Mouse (Mus musculus): ENCODE data around the gene Cog5. TPM values are rescaled to one million over a fixed set of nuclear protein-coding genes. Genes with fewer than 3 reads are reported as not detected.

The Cog5 gene
- polyA plus RNA-seq, 1 experiment from 2014 or later: 32.4 TPM

GRCm38 (mm10) chr12:31747301-31747700 lies 92.6 kb downstream of the Cog5 start:
- Histone ChIP-seq H3K9ac (ENCODE audit: low read depth, low read length) (no peak overlapping the region), H3K4me3 (ENCODE audit: low read depth, low read length) (no peak overlapping the region), H3K4me2 (ENCODE audit: low read depth, low read length) (no peak overlapping the region), H3K27me3 (replicated peaks; ENCODE audit: control insufficient read depth, insufficient read depth, low read length) (no peaks in the 10 kb centered on the region), H3K4me1 (ENCODE audit: control insufficient read depth, insufficient read depth, low read length) (no peaks in the 10 kb centered on the region), H3K36me3 (ENCODE audit: control insufficient read depth, insufficient read depth, low read length) (no peaks in the 10 kb centered on the region), H3K27ac (replicated peaks; ENCODE audit: low read depth, low read length) (no peak overlapping the region), H3K9me3 (ENCODE audit: control insufficient read depth, low read length) (0 out of 2 replicates have a peak, but pooled peaks cover 4% of the 10 kb centered on the region)
- DNase-seq (ENCODE audit: low spot score): no peak
- no peak for ATAC-seq (ENCODE audit: low read depth)
- 87% methylated on average over 8 of the region's 8 CpGs for WGBS

GRCm38 (mm10) chr12:31749846-31750245 lies 95.2 kb downstream of the Cog5 start:
- Histone ChIP-seq H3K9me3 (ENCODE audit: control insufficient read depth, low read length) (no peaks in the 10 kb centered on the region), H3K27me3 (replicated peaks; ENCODE audit: control insufficient read depth, insufficient read depth, low read length) (no peaks in the 10 kb centered on the region), H3K36me3 (ENCODE audit: control insufficient read depth, insufficient read depth, low read length) (no peaks in the 10 kb centered on the region), H3K4me3 (ENCODE audit: low read depth, low read length) (no peak overlapping the region), H3K4me1 (ENCODE audit: control insufficient read depth, insufficient read depth, low read length) (no peaks in the 10 kb centered on the region), H3K27ac (replicated peaks; ENCODE audit: low read depth, low read length) (no peak overlapping the region), H3K4me2 (ENCODE audit: low read depth, low read length) (no peak overlapping the region), H3K9ac (ENCODE audit: low read depth, low read length) (no peak overlapping the region)
- DNase-seq (ENCODE audit: low spot score): no peak
- WGBS: 87% methylated on average over 4 of the region's 4 CpGs
- no peak for ATAC-seq (ENCODE audit: low read depth)

- Histone ChIP-seq H3K27ac (replicated peaks; ENCODE audit: low read depth, low read length) (no peak overlapping the region), H3K4me2 (ENCODE audit: low read depth, low read length) (no peak overlapping the region), H3K36me3 (ENCODE audit: control insufficient read depth, insufficient read depth, low read length) (no peaks in the 10 kb centered on the region), H3K4me1 (ENCODE audit: control insufficient read depth, insufficient read depth, low read length) (no peaks in the 10 kb centered on the region), H3K4me3 (ENCODE audit: low read depth, low read length) (no peak overlapping the region), H3K9me3 (ENCODE audit: control insufficient read depth, low read length) (no peaks in the 10 kb centered on the region), H3K9ac (ENCODE audit: low read depth, low read length) (no peak overlapping the region), H3K27me3 (replicated peaks; ENCODE audit: control insufficient read depth, insufficient read depth, low read length) (no peaks in the 10 kb centered on the region)
- no peak for DNase-seq (ENCODE audit: low spot score)
- 52% methylated on average over 2 of the region's 2 CpGs for WGBS
- no peak for ATAC-seq (ENCODE audit: low read depth)
Observed at GRCm38 (mm10) chr12:31754465-31754864, 99.8 kb downstream of the Cog5 start.

DNA sequence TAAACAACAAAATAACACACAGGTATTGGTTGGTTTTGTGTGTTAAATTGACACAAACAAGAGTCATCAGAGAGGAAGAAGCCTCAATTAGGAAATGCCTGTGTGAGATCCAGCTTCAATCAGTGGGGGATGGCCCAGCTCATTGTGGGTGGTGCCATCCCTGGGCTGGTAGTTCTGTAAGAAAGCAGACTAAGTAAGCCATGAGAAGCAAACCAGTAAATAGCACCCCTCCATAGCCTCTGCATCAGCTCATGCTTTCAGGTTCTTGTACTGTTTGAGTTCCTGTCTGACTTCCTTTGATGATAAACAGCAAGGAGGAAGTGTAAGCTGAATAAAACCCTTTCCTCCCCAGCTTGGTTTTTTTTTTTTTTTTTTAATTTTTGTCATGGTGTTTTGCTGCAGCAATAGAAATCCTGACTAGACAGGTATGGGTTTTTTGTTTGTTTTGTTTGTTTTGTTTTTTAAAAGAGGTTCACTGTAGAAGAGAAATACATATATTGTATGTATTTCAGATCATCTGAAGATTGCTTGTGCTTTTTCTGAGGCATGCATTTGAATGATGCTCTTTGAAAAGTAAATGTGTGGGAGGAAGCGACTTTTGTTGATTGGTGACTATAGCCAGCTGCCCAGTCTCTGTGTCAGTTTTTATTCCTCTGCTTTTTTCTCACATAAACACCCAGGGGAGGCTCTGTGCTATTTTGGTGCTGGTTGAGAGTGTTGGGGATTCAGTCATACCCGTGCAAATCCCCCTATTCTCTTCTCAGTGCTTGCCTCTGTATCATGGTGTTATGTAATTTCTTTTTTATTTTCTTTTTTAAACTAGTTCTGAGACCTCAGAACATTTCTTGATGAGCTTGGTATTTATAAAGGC lies 101.5 kb downstream of the Cog5 start:
- H3K4me1 ChIP-seq (ENCODE audit: control insufficient read depth, insufficient read depth, low read length): no peaks in the 10 kb centered on the region
- no peak overlapping the region for H3K4me2 ChIP-seq (ENCODE audit: low read depth, low read length)
- H3K27me3 ChIP-seq (replicated peaks; ENCODE audit: control insufficient read depth, insufficient read depth, low read length): no peaks in the 10 kb centered on the region
- no peak overlapping the region for H3K9ac ChIP-seq (ENCODE audit: low read depth, low read length)
- 0 out of 2 replicates have a peak, but pooled peaks cover 4% of the 10 kb centered on the region for H3K36me3 ChIP-seq (ENCODE audit: control insufficient read depth, insufficient read depth, low read length)
- H3K9me3 ChIP-seq (ENCODE audit: control insufficient read depth, low read length): no peaks in the 10 kb centered on the region
- no peak overlapping the region for H3K4me3 ChIP-seq (ENCODE audit: low read depth, low read length)
- DNase-seq (ENCODE audit: low spot score) (no peak), ATAC-seq (ENCODE audit: low read depth) (no peak)
- 47% methylated on average over 2 of the region's 2 CpGs for WGBS
- no peak overlapping the region for H3K27ac ChIP-seq (replicated peaks; ENCODE audit: low read depth, low read length)

DNA sequence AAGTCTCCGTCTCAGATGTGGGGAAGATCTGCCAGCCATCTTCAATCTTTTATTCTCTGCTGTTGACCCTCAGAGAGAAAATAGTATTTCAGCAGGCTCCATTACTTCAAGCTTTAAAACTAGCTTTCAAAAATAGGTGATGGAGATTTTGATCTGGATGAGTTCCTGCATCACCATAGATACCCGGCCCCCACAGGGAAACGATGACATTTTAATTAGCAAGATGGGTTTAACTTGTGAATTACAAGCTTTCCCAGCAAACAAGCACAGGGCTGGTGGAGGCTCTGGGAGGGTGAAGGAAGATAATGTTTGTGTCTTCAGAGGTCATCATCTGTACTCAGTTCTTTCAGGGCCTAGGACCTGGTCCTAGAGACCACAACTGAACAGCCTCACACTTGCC lies 118.9 kb downstream of the Cog5 start:
- Histone ChIP-seq H3K36me3 (ENCODE audit: control insufficient read depth, insufficient read depth, low read length) (no peaks in the 10 kb centered on the region), H3K4me3 (ENCODE audit: low read depth, low read length) (no peak overlapping the region), H3K9ac (ENCODE audit: low read depth, low read length) (no peak overlapping the region), H3K27ac (replicated peaks; ENCODE audit: low read depth, low read length) (no peak overlapping the region), H3K4me2 (ENCODE audit: low read depth, low read length) (no peak overlapping the region), H3K9me3 (ENCODE audit: control insufficient read depth, low read length) (no peaks in the 10 kb centered on the region), H3K4me1 (ENCODE audit: control insufficient read depth, insufficient read depth, low read length) (no peaks in the 10 kb centered on the region), H3K27me3 (replicated peaks; ENCODE audit: control insufficient read depth, insufficient read depth, low read length) (no peaks in the 10 kb centered on the region)
- ATAC-seq (ENCODE audit: low read depth): no peak
- 87% methylated on average over 3 of the region's 3 CpGs for WGBS
- no peak for DNase-seq (ENCODE audit: low spot score)

DNA sequence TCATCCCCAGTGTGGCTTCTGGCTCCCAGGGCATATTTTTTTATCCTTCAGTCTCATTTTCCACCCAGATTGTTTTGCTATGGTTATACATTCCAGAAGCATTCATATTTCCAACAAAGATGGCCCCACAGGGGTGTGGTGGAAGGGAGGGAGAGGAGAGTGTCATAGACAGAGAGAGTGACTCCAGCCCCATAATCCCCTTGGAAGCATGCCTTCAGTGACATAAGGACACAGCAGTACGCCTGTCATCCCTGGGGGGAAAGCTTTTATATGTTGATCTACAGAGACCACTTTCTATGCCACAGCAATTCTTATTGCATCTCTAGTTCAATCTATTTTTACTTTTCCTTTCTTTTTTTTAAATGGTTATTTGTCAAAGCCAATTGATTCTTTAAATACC lies 129.6 kb downstream of the Cog5 start:
- Histone ChIP-seq H3K36me3 (ENCODE audit: control insufficient read depth, insufficient read depth, low read length) (no peaks in the 10 kb centered on the region), H3K27ac (replicated peaks; ENCODE audit: low read depth, low read length) (no peak overlapping the region), H3K4me2 (ENCODE audit: low read depth, low read length) (no peak overlapping the region), H3K4me3 (ENCODE audit: low read depth, low read length) (no peak overlapping the region), H3K4me1 (ENCODE audit: control insufficient read depth, insufficient read depth, low read length) (no peaks in the 10 kb centered on the region), H3K9me3 (ENCODE audit: control insufficient read depth, low read length) (no peaks in the 10 kb centered on the region), H3K9ac (ENCODE audit: low read depth, low read length) (no peak overlapping the region), H3K27me3 (replicated peaks; ENCODE audit: control insufficient read depth, insufficient read depth, low read length) (no peaks in the 10 kb centered on the region)
- ATAC-seq (ENCODE audit: low read depth) (no peak), DNase-seq (ENCODE audit: low spot score) (peak; percentile 4)
- 72% methylated on average over 1 of the region's 1 CpGs for WGBS

- no peaks in the 10 kb centered on the region for H3K9me3 ChIP-seq (ENCODE audit: control insufficient read depth, low read length)
- H3K27me3 ChIP-seq (replicated peaks; ENCODE audit: control insufficient read depth, insufficient read depth, low read length): no peaks in the 10 kb centered on the region
- no peak overlapping the region for H3K4me3 ChIP-seq (ENCODE audit: low read depth, low read length)
- H3K9ac ChIP-seq (ENCODE audit: low read depth, low read length): no peak overlapping the region
- DNase-seq (ENCODE audit: low spot score): no peak
- WGBS: 97% methylated on average over 3 of the region's 3 CpGs
- no peaks in the 10 kb centered on the region for H3K4me1 ChIP-seq (ENCODE audit: control insufficient read depth, insufficient read depth, low read length)
- H3K36me3 ChIP-seq (ENCODE audit: control insufficient read depth, insufficient read depth, low read length): no peaks in the 10 kb centered on the region
- H3K27ac ChIP-seq (replicated peaks; ENCODE audit: low read depth, low read length): no peak overlapping the region
- no peak overlapping the region for H3K4me2 ChIP-seq (ENCODE audit: low read depth, low read length)
- no peak for ATAC-seq (ENCODE audit: low read depth)
Observed at GRCm38 (mm10) chr12:31788530-31788929, 133.9 kb downstream of the Cog5 start.

DNA sequence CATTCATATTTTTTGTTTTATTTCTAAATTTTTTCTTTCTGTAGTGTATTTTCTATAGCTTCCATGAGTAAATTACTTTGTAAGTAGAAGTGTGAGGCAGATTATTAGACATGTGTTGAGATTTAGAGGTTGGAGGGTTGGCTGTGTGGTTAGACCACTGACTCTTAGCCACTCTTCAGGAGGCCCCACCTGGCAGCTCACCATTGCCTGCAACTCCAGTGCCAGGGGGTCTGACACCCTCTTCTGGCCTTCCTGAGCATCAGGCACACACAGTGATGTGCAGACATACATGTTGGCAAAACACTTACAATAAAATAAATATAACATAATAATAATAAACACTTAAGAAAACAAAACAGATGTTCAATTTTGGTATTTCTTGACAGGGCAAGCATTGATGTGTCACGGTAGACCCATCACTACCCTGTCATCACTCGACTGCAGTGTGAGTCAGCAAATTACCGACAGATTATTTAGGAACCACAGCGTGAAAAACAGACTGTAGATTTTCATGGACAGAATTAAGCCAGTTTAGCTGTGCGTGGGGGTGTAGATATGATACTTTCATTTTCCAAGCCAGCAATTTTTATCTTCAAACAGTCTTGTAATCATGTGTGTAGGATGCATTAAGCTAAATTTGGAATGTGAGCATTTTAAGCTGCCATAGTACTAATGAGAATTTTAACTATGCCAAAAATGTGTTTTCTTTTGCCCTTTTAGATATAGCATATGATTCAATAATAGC lies 151.9 kb downstream of the Cog5 start:
- H3K4me3 ChIP-seq (ENCODE audit: low read depth, low read length): no peak overlapping the region
- no peaks in the 10 kb centered on the region for H3K27me3 ChIP-seq (replicated peaks; ENCODE audit: control insufficient read depth, insufficient read depth, low read length)
- H3K9me3 ChIP-seq (ENCODE audit: control insufficient read depth, low read length): no peaks in the 10 kb centered on the region
- no peaks in the 10 kb centered on the region for H3K4me1 ChIP-seq (ENCODE audit: control insufficient read depth, insufficient read depth, low read length)
- H3K27ac ChIP-seq (replicated peaks; ENCODE audit: low read depth, low read length): no peak overlapping the region
- ATAC-seq (ENCODE audit: low read depth) (no peak), DNase-seq (ENCODE audit: low spot score) (no peak)
- 0 out of 2 replicates have a peak, but pooled peaks cover 3% of the 10 kb centered on the region for H3K36me3 ChIP-seq (ENCODE audit: control insufficient read depth, insufficient read depth, low read length)
- WGBS: 78% methylated on average over 5 of the region's 5 CpGs
- H3K4me2 ChIP-seq (ENCODE audit: low read depth, low read length): no peak overlapping the region
- no peak overlapping the region for H3K9ac ChIP-seq (ENCODE audit: low read depth, low read length)

Measured in embryonic facial prominence, embryonic 14.5 days (tissue).